Mouse (Mus musculus) brown adipose tissue, adult 24 weeks (tissue): ENCODE data around the gene Ins1. TPM values are rescaled to one million over a fixed set of nuclear protein-coding genes. Genes with fewer than 3 reads are reported as not detected.

Experiments used
- H3K27ac ChIP-seq: fragments of 200-500 bp; replicated peaks from 2 replicates; pipeline ENCODE4 v1.5.1; 2012; ENCODE audit warnings: low read depth, mild to moderate bottlenecking, low read length
- H3K4me1 ChIP-seq: fragments of 200-500 bp; 2 replicates; pipeline ENCODE4 v1.6.1; 2012; ENCODE audit warnings: low read length, mixed read lengths; ENCODE audit not compliant: control insufficient read depth, insufficient read depth, insufficient read length
- H3K4me3 ChIP-seq: fragments of 200-500 bp; 2 replicates; pipeline ENCODE4 v1.5.1; 2012; ENCODE audit warnings: low read depth, mild to moderate bottlenecking, low read length, moderate library complexity; ENCODE audit not compliant: insufficient read depth
- polyA plus RNA-seq: library from polyadenylated mRNA; stranded (reverse); fragments of >200 nt; gene quantifications from 2 replicates; pipeline ENCODE4 v1.2.4, GENCODE M21; 2012; ENCODE audit not compliant: missing spikeins, insufficient read depth, insufficient read length

The Ins1 gene
- not detected in 2 replicates for polyA plus RNA-seq

- H3K4me3 ChIP-seq = no peak within 1 kb of the TSS
- no peaks in the 10 kb centered on the region for H3K4me1 ChIP-seq
- H3K27ac ChIP-seq = no peak within 1 kb of the TSS
Measured at GRCm38 (mm10) chr19:52263997-52264396, at the start of gene Ins1. Gene Ins1, plus strand, starts transcription at chr19:52264297.
